Mouse (Mus musculus) erythroblast, adult 5-6 weeks (primary cell): ENCODE measurements around the gene Pabpn1. TPM values are rescaled to one million over a fixed set of nuclear protein-coding genes. Genes with fewer than 3 reads are reported as not detected.

Source experiments
- total RNA-seq, 2 experiments: library from RNA; stranded (forward) in 1 of 2; stranded (reverse) in 1 of 2; fragments of 150-400 nt in 1 of 2; fragments of 200-764, 138-1000 nt in 1 of 2; gene quantifications; 2 replicates each; pipeline versions ENCODE4 v1.2.3 to v1.2.4; 2015 to 2017; ENCODE audit warnings: low replicate concordance in 2 of 2

Gene Pabpn1
- total RNA-seq, 2 experiments from 2014 or later = 41.1 to 54.6 TPM

Other genes starting within 250 kb of the Pabpn1 start
- 22.7 and 25.5 TPM in 2 replicates for gene 1700123O20Rik, start 206.3 kb upstream of the Pabpn1 start, total RNA-seq (2015; ENCODE audit: low replicate concordance)
- 18.1 and 25.8 TPM in 2 replicates for gene 1700123O20Rik, start 206.3 kb upstream of the Pabpn1 start, total RNA-seq (2017; ENCODE audit: low replicate concordance)
- gene Acin1, start 205.6 kb upstream of the Pabpn1 start, total RNA-seq (2015; ENCODE audit: low replicate concordance) = 173 and 217 TPM in 2 replicates
- 369 and 562 TPM in 2 replicates for gene Acin1, start 205.6 kb upstream of the Pabpn1 start, total RNA-seq (2017; ENCODE audit: low replicate concordance)
- not detected in 2 replicates for gene Gm29776, start 193.7 kb upstream of the Pabpn1 start, total RNA-seq (2015; ENCODE audit: low replicate concordance)
- gene Gm29776, start 193.7 kb upstream of the Pabpn1 start, total RNA-seq (2017; ENCODE audit: low replicate concordance) = not detected in 2 replicates
- 22.4 and 29.4 TPM in 2 replicates for gene Cebpe, start 180.3 kb upstream of the Pabpn1 start, total RNA-seq (2015; ENCODE audit: low replicate concordance)
- 27.7 and 53.0 TPM in 2 replicates for gene Cebpe, start 180.3 kb upstream of the Pabpn1 start, total RNA-seq (2017; ENCODE audit: low replicate concordance)
- gene Slc7a8, start 110.6 kb upstream of the Pabpn1 start, total RNA-seq (2015; ENCODE audit: low replicate concordance) = 7.7 and 10.8 TPM in 2 replicates
- 1.4 and 1.8 TPM in 2 replicates for gene Slc7a8, start 110.6 kb upstream of the Pabpn1 start, total RNA-seq (2017; ENCODE audit: low replicate concordance)
- gene Rnf212b, start 78.4 kb upstream of the Pabpn1 start, total RNA-seq (2015; ENCODE audit: low replicate concordance) = not detected in 2 replicates
- gene Rnf212b, start 78.4 kb upstream of the Pabpn1 start, total RNA-seq (2017; ENCODE audit: low replicate concordance) = 1.0 TPM in 1 of 2 replicates, not detected in the other
- 0.63 TPM in 1 of 2 replicates, not detected in the other for gene Homez, start 21.5 kb upstream of the Pabpn1 start, total RNA-seq (2015; ENCODE audit: low replicate concordance)
- 2.5 and 5.6 TPM in 2 replicates for gene Homez, start 21.5 kb upstream of the Pabpn1 start, total RNA-seq (2017; ENCODE audit: low replicate concordance)
- gene Ppp1r3e, start 14.9 kb upstream of the Pabpn1 start, total RNA-seq (2015; ENCODE audit: low replicate concordance) = 1.9 TPM in 1 of 2 replicates, not detected in the other
- 0.70 and 3.7 TPM in 2 replicates for gene Ppp1r3e, start 14.9 kb upstream of the Pabpn1 start, total RNA-seq (2017; ENCODE audit: low replicate concordance)
- gene Bcl2l2, start 9.1 kb upstream of the Pabpn1 start, total RNA-seq (2015; ENCODE audit: low replicate concordance) = 0.77 and 0.84 TPM in 2 replicates
- 1.0 and 4.6 TPM in 2 replicates for gene Bcl2l2, start 9.1 kb upstream of the Pabpn1 start, total RNA-seq (2017; ENCODE audit: low replicate concordance)
- gene Gm20521, start 9.1 kb upstream of the Pabpn1 start, total RNA-seq (2015; ENCODE audit: low replicate concordance) = not detected in 2 replicates
- not detected in 2 replicates for gene Gm20521, start 9.1 kb upstream of the Pabpn1 start, total RNA-seq (2017; ENCODE audit: low replicate concordance)
- gene Slc22a17, start 20.6 kb downstream of the Pabpn1 start, total RNA-seq (2015; ENCODE audit: low replicate concordance) = 1.5 TPM in 1 of 2 replicates, not detected in the other
- 0.60 TPM in 1 of 2 replicates, not detected in the other for gene Slc22a17, start 20.6 kb downstream of the Pabpn1 start, total RNA-seq (2017; ENCODE audit: low replicate concordance)
- gene Efs, start 33.6 kb downstream of the Pabpn1 start, total RNA-seq (2015; ENCODE audit: low replicate concordance) = not detected in 2 replicates
- not detected in 2 replicates for gene Efs, start 33.6 kb downstream of the Pabpn1 start, total RNA-seq (2017; ENCODE audit: low replicate concordance)
- not detected in 2 replicates for gene Il25, start 40.2 kb downstream of the Pabpn1 start, total RNA-seq (2015; ENCODE audit: low replicate concordance)
- not detected in 2 replicates for gene Il25, start 40.2 kb downstream of the Pabpn1 start, total RNA-seq (2017; ENCODE audit: low replicate concordance)
- gene Cmtm5, start 43.8 kb downstream of the Pabpn1 start, total RNA-seq (2015; ENCODE audit: low replicate concordance) = not detected in 2 replicates
- not detected in 2 replicates for gene Cmtm5, start 43.8 kb downstream of the Pabpn1 start, total RNA-seq (2017; ENCODE audit: low replicate concordance)
- not detected in 2 replicates for gene Myh6, start 74.4 kb downstream of the Pabpn1 start, total RNA-seq (2015; ENCODE audit: low replicate concordance)
- not detected in 2 replicates for gene Myh6, start 74.4 kb downstream of the Pabpn1 start, total RNA-seq (2017; ENCODE audit: low replicate concordance)
- gene Gm17428, start 84.4 kb downstream of the Pabpn1 start, total RNA-seq (2015; ENCODE audit: low replicate concordance) = not detected in 2 replicates
- not detected in 2 replicates for gene Gm17428, start 84.4 kb downstream of the Pabpn1 start, total RNA-seq (2017; ENCODE audit: low replicate concordance)
- gene Myh7, start 102.1 kb downstream of the Pabpn1 start, total RNA-seq (2015; ENCODE audit: low replicate concordance) = not detected in 2 replicates
- not detected in 2 replicates for gene Myh7, start 102.1 kb downstream of the Pabpn1 start, total RNA-seq (2017; ENCODE audit: low replicate concordance)
- gene Ngdn, start 123.0 kb downstream of the Pabpn1 start, total RNA-seq (2015; ENCODE audit: low replicate concordance) = 16.3 and 20.6 TPM in 2 replicates
- 6.0 and 11.4 TPM in 2 replicates for gene Ngdn, start 123.0 kb downstream of the Pabpn1 start, total RNA-seq (2017; ENCODE audit: low replicate concordance)
- gene Zfhx2, start 199.8 kb downstream of the Pabpn1 start, total RNA-seq (2015; ENCODE audit: low replicate concordance) = 1.3 and 1.7 TPM in 2 replicates
- gene Zfhx2, start 199.8 kb downstream of the Pabpn1 start, total RNA-seq (2017; ENCODE audit: low replicate concordance) = 0.34 and 0.42 TPM in 2 replicates
- gene Thtpa, start 202.3 kb downstream of the Pabpn1 start, total RNA-seq (2015; ENCODE audit: low replicate concordance) = 0.19 and 1.7 TPM in 2 replicates
- gene Thtpa, start 202.3 kb downstream of the Pabpn1 start, total RNA-seq (2017; ENCODE audit: low replicate concordance) = 1.4 and 1.6 TPM in 2 replicates
- 1.7 and 5.9 TPM in 2 replicates for gene Ap1g2, start 214.1 kb downstream of the Pabpn1 start, total RNA-seq (2015; ENCODE audit: low replicate concordance)
- gene Ap1g2, start 214.1 kb downstream of the Pabpn1 start, total RNA-seq (2017; ENCODE audit: low replicate concordance) = 2.5 and 3.7 TPM in 2 replicates
- gene Jph4, start 224.4 kb downstream of the Pabpn1 start, total RNA-seq (2015; ENCODE audit: low replicate concordance) = not detected in 2 replicates
- gene Jph4, start 224.4 kb downstream of the Pabpn1 start, total RNA-seq (2017; ENCODE audit: low replicate concordance) = not detected in 2 replicates